Mouse (Mus musculus): ENCODE data around the gene Rfc5.

- TF ChIP-seq EP300 (IDR thresholded peaks at IDR 0.05; ENCODE audit: low read depth) (no peak), CTCF (IDR thresholded peaks at IDR 0.05; ENCODE audit: low read depth) (no peak)
Measured at GRCm38 (mm10) chr5:117363066-117363782, 25.6 kb downstream of the Rfc5 start.

All from heart, postnatal 0 days (tissue).